Mouse (Mus musculus) lung, postnatal 0 days (tissue): ENCODE results near the gene Msl3. TPM values are rescaled to one million over a fixed set of nuclear protein-coding genes. Genes with fewer than 3 reads are reported as not detected.
"Not testable (repeated sequence)": the region's sequence is repeated elsewhere in the genome, so short reads cannot be mapped to it uniquely, and the experiment has no call there.

Experiments
- ATAC-seq: fragments of 200-750 bp; cut with Nextera tagmentation; 2 replicates; pipeline ENCODE4 v1.8.0; 2017; ENCODE audit warnings: moderate library complexity
- DNase-seq: peaks from one replicate; pipeline ENCODE4 v3.0.0-alpha.2; 2016; ENCODE audit warnings: low spot score
- H3K27ac ChIP-seq: fragments of 300-500 bp; sonication (generic); 2 replicates; pipeline ENCODE4 v1.5.1; 2014; ENCODE audit warnings: antibody characterized with exemption, mild to moderate bottlenecking, low read length, mixed read lengths
- H3K27me3 ChIP-seq: fragments of 300-500 bp; sonication (generic); replicated peaks from 2 replicates; pipeline ENCODE4 v1.6.1; 2014; ENCODE audit warnings: low read length, mixed read lengths; ENCODE audit not compliant: insufficient read depth
- H3K36me3 ChIP-seq: fragments of 300-500 bp; sonication (generic); 2 replicates; pipeline ENCODE4 v1.6.1; 2014; ENCODE audit warnings: low read length, mixed read lengths; ENCODE audit not compliant: insufficient read depth
- H3K4me1 ChIP-seq: fragments of 300-500 bp; sonication (generic); 2 replicates; pipeline ENCODE4 v1.6.1; 2014; ENCODE audit warnings: antibody characterized with exemption, low read depth, low read length, mixed read lengths; ENCODE audit not compliant: insufficient read depth
- H3K4me2 ChIP-seq: fragments of 300-500 bp; sonication (generic); replicated peaks from 2 replicates; pipeline ENCODE4 v1.6.1; 2014; ENCODE audit warnings: low read depth, mild to moderate bottlenecking, low read length, moderate library complexity, mixed read lengths
- H3K4me3 ChIP-seq: fragments of 300-500 bp; sonication (generic); 2 replicates; pipeline ENCODE4 v1.5.1; 2014; ENCODE audit warnings: low read depth, low read length
- H3K9ac ChIP-seq: fragments of 300-500 bp; sonication (generic); replicated peaks from 2 replicates; pipeline ENCODE4 v1.6.1; 2014; ENCODE audit warnings: low read depth, mild to moderate bottlenecking
- H3K9me3 ChIP-seq: fragments of 300-500 bp; sonication (generic); 2 replicates; pipeline ENCODE4 v1.6.1; 2016; ENCODE audit warnings: low read length, mixed read lengths
- CTCF ChIP-seq: IDR thresholded peaks from 2 replicates; pipeline ENCODE4 v1.5.1; 2016; ENCODE audit warnings: antibody characterized with exemption, mild to moderate bottlenecking
- EP300 ChIP-seq: IDR thresholded peaks from 2 replicates; pipeline ENCODE4 v1.6.1; 2016; ENCODE audit warnings: antibody characterized with exemption, mild to moderate bottlenecking, control low read depth
- WGBS: fragments of 180-500 bp; shearing (Covaris S2); extraction: QIAGEN DNeasy Blood & Tissue Kit; methylation state at CpG from one replicate; pipeline ENCODE4 v1.1.7; 2014; 5-methylcytosine and 5-hydroxymethylcytosine counted together
- polyA plus RNA-seq: library from polyadenylated mRNA; unstranded; fragments of >200 nt; fragmentation: Nextera tagmentation; extraction: Ambion mirVana; gene quantifications from 2 replicates; pipeline ENCODE4 v1.2.1, GENCODE M21; 2015

Msl3 gene
- polyA plus RNA-seq, 1 experiment from 2014 or later: 23.8 TPM

- Histone ChIP-seq H3K36me3 (no peaks in the 10 kb centered on the region), H3K4me2 (no peak overlapping the region), H3K9ac (no peak overlapping the region), H3K27me3 (no peaks in the 10 kb centered on the region), H3K27ac (no peak overlapping the region), H3K9me3 (no peaks in the 10 kb centered on the region), H3K4me1 (no peaks in the 10 kb centered on the region), H3K4me3 (no peak overlapping the region)
- peak; percentile 62 for DNase-seq
- peak; percentile 92 for ATAC-seq
- no peak for TF ChIP-seq EP300
- peak; percentile 48 for TF ChIP-seq CTCF
- WGBS: 57% methylated on average over 12 of the region's 12 CpGs
Observed at GRCm38 (mm10) chrX:168663982-168664689, 9.6 kb downstream of the Msl3 start.

- no peak overlapping the region for H3K27ac ChIP-seq
- H3K9ac ChIP-seq: no peak overlapping the region
- DNase-seq (peak; percentile 11), ATAC-seq (no peak)
- H3K4me1 ChIP-seq: no peaks in the 10 kb centered on the region
- no peaks in the 10 kb centered on the region for H3K9me3 ChIP-seq
- no peaks in the 10 kb centered on the region for H3K36me3 ChIP-seq
- WGBS: 56% methylated on average over 4 of the region's 4 CpGs
- no peaks in the 10 kb centered on the region for H3K27me3 ChIP-seq
- H3K4me2 ChIP-seq: no peak overlapping the region
- TF ChIP-seq CTCF (peak; percentile 36; the same call in 1 of the 2 replicates), EP300 (no peak)
- H3K4me3 ChIP-seq: no peak overlapping the region
Observed at GRCm38 (mm10) chrX:168660236-168660635, 13.5 kb downstream of the Msl3 start.

- not testable (repeated sequence) for H3K9me3 ChIP-seq, H3K4me1 ChIP-seq, H3K9ac ChIP-seq, H3K4me3 ChIP-seq, H3K27ac ChIP-seq, ATAC-seq, H3K27me3 ChIP-seq, H3K4me2 ChIP-seq, H3K36me3 ChIP-seq
- WGBS: 52% methylated on average over 4 of the region's 4 CpGs
- peak; percentile 65 for TF ChIP-seq CTCF
- DNase-seq: peak; percentile 57
Observed at GRCm38 (mm10) chrX:168659803-168660202, 13.9 kb downstream of the Msl3 start.

- DNase-seq (no peak), ATAC-seq (no peak)
- Histone ChIP-seq H3K4me2 (no peak overlapping the region), H3K9me3 (no peaks in the 10 kb centered on the region), H3K36me3 (no peaks in the 10 kb centered on the region), H3K27ac (no peak overlapping the region), H3K27me3 (no peaks in the 10 kb centered on the region), H3K4me3 (no peak overlapping the region), H3K9ac (no peak overlapping the region), H3K4me1 (no peaks in the 10 kb centered on the region)
- 87% methylated on average over 3 of the region's 3 CpGs for WGBS
- TF ChIP-seq EP300: no peak
Observed at GRCm38 (mm10) chrX:168659275-168659674, 14.4 kb downstream of the Msl3 start.

GRCm38 (mm10) chrX:168657795-168658194 lies 15.9 kb downstream of the Msl3 start:
- DNase-seq (no peak), ATAC-seq (no peak)
- Histone ChIP-seq H3K27ac (no peak overlapping the region), H3K4me2 (no peak overlapping the region), H3K9ac (no peak overlapping the region), H3K4me1 (no peaks in the 10 kb centered on the region), H3K36me3 (no peaks in the 10 kb centered on the region), H3K9me3 (no peaks in the 10 kb centered on the region), H3K4me3 (no peak overlapping the region), H3K27me3 (no peaks in the 10 kb centered on the region)
- WGBS: 95% methylated on average over 1 of the region's 1 CpGs
- no peak for TF ChIP-seq EP300

GRCm38 (mm10) chrX:168649336-168649735 lies 24.4 kb downstream of the Msl3 start:
- DNase-seq (no peak), ATAC-seq (no peak)
- Histone ChIP-seq H3K4me2 (no peak overlapping the region), H3K27me3 (no peaks in the 10 kb centered on the region), H3K36me3 (no peaks in the 10 kb centered on the region), H3K9ac (no peak overlapping the region), H3K4me3 (no peak overlapping the region), H3K27ac (no peak overlapping the region), H3K4me1 (no peaks in the 10 kb centered on the region), H3K9me3 (no peaks in the 10 kb centered on the region)
- TF ChIP-seq EP300 (no peak), CTCF (no peak)
- WGBS: 62% methylated on average over 2 of the region's 2 CpGs

- H3K4me2 ChIP-seq: no peak overlapping the region
- no peaks in the 10 kb centered on the region for H3K4me1 ChIP-seq
- DNase-seq (no peak), ATAC-seq (no peak)
- 65% methylated on average over 3 of the region's 3 CpGs for WGBS
- H3K27me3 ChIP-seq: no peaks in the 10 kb centered on the region
- no peak overlapping the region for H3K4me3 ChIP-seq
- no peak overlapping the region for H3K27ac ChIP-seq
- no peaks in the 10 kb centered on the region for H3K36me3 ChIP-seq
- H3K9me3 ChIP-seq: no peaks in the 10 kb centered on the region
- no peak for TF ChIP-seq CTCF
- no peak for TF ChIP-seq EP300
- H3K9ac ChIP-seq: no peak overlapping the region
Observed at GRCm38 (mm10) chrX:168647746-168648145, 26.0 kb downstream of the Msl3 start.
